Mouse (Mus musculus): ENCODE results near the gene Med26. TPM values are rescaled to one million over a fixed set of nuclear protein-coding genes. Genes with fewer than 3 reads are reported as not detected.

Gene Med26
- polyA plus RNA-seq, 1 experiment from 2014 or later = 11.9 TPM

GRCm38 (mm10) chr8:72572507-72572906 is 24.4 kb upstream of the Med26 start:
- Histone ChIP-seq H3K9me3 (replicated peaks; ENCODE audit: low read length) (no peaks in the 10 kb centered on the region), H3K4me3 (replicated peaks; ENCODE audit: low read depth, low read length) (peak overlapping the region; percentile 60), H3K4me2 (ENCODE audit: low read length) (peak overlapping the region; percentile 93), H3K36me3 (ENCODE audit: insufficient read depth, low read length) (peaks cover 14% of the 10 kb centered on the region), H3K9ac (ENCODE audit: low read depth, low read length) (peak overlapping the region; percentile 68), H3K27me3 (ENCODE audit: insufficient read depth, low read length) (no peaks in the 10 kb centered on the region), H3K27ac (peak overlapping the region; percentile 96; the same call in 1 of the 2 replicates), H3K4me1 (replicated peaks; ENCODE audit: insufficient read depth, low read length) (0 out of 2 replicates have a peak, but pooled peaks cover 15% of the 10 kb centered on the region)
- WGBS = 7% methylated on average over 10 of the region's 10 CpGs
- no peak for ATAC-seq (replicated peaks; ENCODE audit: low FRiP score, low read depth)
- no peak for DNase-seq (ENCODE audit: low spot score)
- no peak for TF ChIP-seq CTCF (IDR thresholded peaks at IDR 0.05; ENCODE audit: low read depth)

GRCm38 (mm10) chr8:72571611-72572473 is 23.8 kb upstream of the Med26 start, which contains the start of gene Tmem38a:
TSS of gene Tmem38a (plus strand) at chr8:72572055.
- DNase-seq (ENCODE audit: low spot score) = peak; percentile 81
- no peak for ATAC-seq (replicated peaks; ENCODE audit: low FRiP score, low read depth)
- under 1% methylated on average over 42 of the region's 45 CpGs for WGBS
- peaks cover 21% of the 10 kb centered on the region for H3K36me3 ChIP-seq (ENCODE audit: insufficient read depth, low read length)
- peak within 1 kb of the TSS; percentile 93 for H3K4me2 ChIP-seq (ENCODE audit: low read length)
- no peaks in the 10 kb centered on the region for H3K27me3 ChIP-seq (ENCODE audit: insufficient read depth, low read length)
- no peak for TF ChIP-seq CTCF (IDR thresholded peaks at IDR 0.05; ENCODE audit: low read depth)
- peak within 1 kb of the TSS; percentile 96 for H3K27ac ChIP-seq
- H3K9ac ChIP-seq (ENCODE audit: low read depth, low read length) = peak within 1 kb of the TSS; percentile 68
- 0 out of 2 replicates have a peak, but pooled peaks cover 15% of the 10 kb centered on the region for H3K4me1 ChIP-seq (replicated peaks; ENCODE audit: insufficient read depth, low read length)
- H3K4me3 ChIP-seq (replicated peaks; ENCODE audit: low read depth, low read length) = peak within 1 kb of the TSS; percentile 60
- no peaks in the 10 kb centered on the region for H3K9me3 ChIP-seq (replicated peaks; ENCODE audit: low read length)

- WGBS = under 1% methylated on average over 52 of the region's 52 CpGs
- ATAC-seq (replicated peaks; ENCODE audit: low FRiP score, low read depth) = peak; percentile 98
- 0 out of 2 replicates have a peak, but pooled peaks cover 15% of the 10 kb centered on the region for H3K4me1 ChIP-seq (replicated peaks; ENCODE audit: insufficient read depth, low read length)
Observed at GRCm38 (mm10) chr8:72570633-72571610, 22.9 kb upstream of the Med26 start, which contains the start of gene Smim7. TSS of gene Smim7 (minus strand) at chr8:72571088.

GRCm38 (mm10) chr8:72565970-72566369 is 17.9 kb upstream of the Med26 start:
- no peak overlapping the region for H3K4me3 ChIP-seq (replicated peaks; ENCODE audit: low read depth, low read length)
- no peaks in the 10 kb centered on the region for H3K27me3 ChIP-seq (ENCODE audit: insufficient read depth, low read length)
- no peaks in the 10 kb centered on the region for H3K9me3 ChIP-seq (replicated peaks; ENCODE audit: low read length)
- no peak for DNase-seq (ENCODE audit: low spot score)
- H3K4me1 ChIP-seq (replicated peaks; ENCODE audit: insufficient read depth, low read length) = 0 out of 2 replicates have a peak, but pooled peaks cover 7% of the 10 kb centered on the region
- peaks cover 38% of the 10 kb centered on the region for H3K36me3 ChIP-seq (ENCODE audit: insufficient read depth, low read length)
- no peak overlapping the region for H3K4me2 ChIP-seq (ENCODE audit: low read length)
- WGBS = 96% methylated on average over 2 of the region's 2 CpGs
- no peak overlapping the region for H3K9ac ChIP-seq (ENCODE audit: low read depth, low read length)
- H3K27ac ChIP-seq = no peak overlapping the region
- TF ChIP-seq CTCF (IDR thresholded peaks at IDR 0.05; ENCODE audit: low read depth) = no peak
- ATAC-seq (replicated peaks; ENCODE audit: low FRiP score, low read depth) = no peak

More at GRCm38 (mm10) chr8:72570633-72571610, 22.9 kb upstream of the Med26 start, which contains the start of gene Smim7:
- H3K27me3 ChIP-seq (ENCODE audit: insufficient read depth, low read length) = no peaks in the 10 kb centered on the region
- H3K9me3 ChIP-seq (replicated peaks; ENCODE audit: low read length) = no peaks in the 10 kb centered on the region
- 0 out of 2 replicates have a peak, but pooled peaks have one; percentile 4 for TF ChIP-seq CTCF (IDR thresholded peaks at IDR 0.05; ENCODE audit: low read depth)
- H3K4me3 ChIP-seq (replicated peaks; ENCODE audit: low read depth, low read length) = peak within 1 kb of the TSS; percentile 60
- H3K9ac ChIP-seq (ENCODE audit: low read depth, low read length) = peak within 1 kb of the TSS; percentile 68
- H3K4me2 ChIP-seq (ENCODE audit: low read length) = peak within 1 kb of the TSS; percentile 93
- peaks cover 28% of the 10 kb centered on the region for H3K36me3 ChIP-seq (ENCODE audit: insufficient read depth, low read length)
- DNase-seq (ENCODE audit: low spot score) = peak; percentile 99
- peak within 1 kb of the TSS; percentile 96 for H3K27ac ChIP-seq

- H3K4me2 ChIP-seq (ENCODE audit: low read length) = no peak overlapping the region
- no peak overlapping the region for H3K9ac ChIP-seq (ENCODE audit: low read depth, low read length)
- peaks cover 25% of the 10 kb centered on the region; the same call in 1 of the 2 replicates for H3K36me3 ChIP-seq (ENCODE audit: insufficient read depth, low read length)
- WGBS = 84% methylated on average over 1 of the region's 1 CpGs
- DNase-seq (ENCODE audit: low spot score) (no peak), ATAC-seq (replicated peaks; ENCODE audit: low FRiP score, low read depth) (no peak)
- TF ChIP-seq CTCF (IDR thresholded peaks at IDR 0.05; ENCODE audit: low read depth) = no peak
- no peaks in the 10 kb centered on the region for H3K27me3 ChIP-seq (ENCODE audit: insufficient read depth, low read length)
- no peaks in the 10 kb centered on the region for H3K9me3 ChIP-seq (replicated peaks; ENCODE audit: low read length)
- no peak overlapping the region for H3K4me3 ChIP-seq (replicated peaks; ENCODE audit: low read depth, low read length)
- H3K4me1 ChIP-seq (replicated peaks; ENCODE audit: insufficient read depth, low read length) = no peaks in the 10 kb centered on the region
- H3K27ac ChIP-seq = no peak overlapping the region
Observed at GRCm38 (mm10) chr8:72561111-72561689, 13.1 kb upstream of the Med26 start.
